ENCODE assay signal across 11 mouse cellular contexts in genomic region chr13:34726477-34726805, GRCm38 (mm10). TPM values are rescaled to one million over a fixed set of nuclear protein-coding genes. Genes with fewer than 3 reads are reported as not detected.
DNase-seq lines count a peak whose midpoint lies in the region; ATAC-seq and TF ChIP-seq lines count a peak whose summit lies in the region.
"Had no signal": no experiment of that assay in that cellular context is flagged by ENCODE, and none has a peak within 500 bp of the region (broad histone marks: within the 10 kb centered on the region; RNA-seq: fewer than 3 reads in every experiment).

No protein-coding gene starts in this region.

- peak overlapping the region; percentile 4; the same call in 1 of the 2 replicates for H3K4me3 ChIP-seq in kidney, adult 2 months (ENCODE audit: insufficient read depth, low read depth, low read length)
- peak overlapping the region; percentile 1; the same call in 1 of the 2 replicates for H3K4me3 ChIP-seq in bone marrow macrophage, adult 2 months (ENCODE audit: insufficient read depth, low read length)
- H3K4me3 ChIP-seq in embryonic facial prominence, embryonic 15.5 days (replicated peaks) = peak overlapping the region; percentile 28
- H3K4me3 ChIP-seq in liver, postnatal 0 days (ENCODE audit: low read depth, low read length) = no peak overlapping the region
- H3K4me3 ChIP-seq: forebrain, embryonic 12.5 days; liver, embryonic 15.5 days had no signal

- H3K27ac ChIP-seq in kidney, adult 2 months (ENCODE audit: insufficient read depth, low read depth, low read length) = 0 out of 2 replicates have a peak overlapping the region, but pooled peaks have one; percentile 0
- H3K27ac ChIP-seq in bone marrow macrophage, adult 2 months (ENCODE audit: insufficient read depth, low read depth, low read length) = no peak overlapping the region
- peak overlapping the region; percentile 65 for H3K27ac ChIP-seq in embryonic facial prominence, embryonic 15.5 days (replicated peaks)
- peak overlapping the region; percentile 79; the same call in 1 of the 2 replicates for H3K27ac ChIP-seq in liver, postnatal 0 days (ENCODE audit: low read depth)
- H3K27ac ChIP-seq: forebrain, embryonic 12.5 days; liver, embryonic 15.5 days had no signal

- no peak for DNase-seq in kidney, adult 2 months
- no peak for DNase-seq in kidney, adult 9 months
- DNase-seq in liver, postnatal 0 days = no peak
- no peak for DNase-seq in cerebellum, postnatal 10 days
- DNase-seq in urinary bladder, postnatal 36 days (ENCODE audit: low spot score in 2 of 2) = no peak

- ATAC-seq in embryonic facial prominence, embryonic 15.5 days (ENCODE audit: insufficient number of reproducible peaks, low FRiP score, low TSS enrichment, low read depth) = 0 out of 2 replicates have a peak, but pooled peaks have one; percentile 2
- ATAC-seq in liver, postnatal 0 days = no peak
- no peak for ATAC-seq in CD4-positive, CD25-positive, alpha-beta regulatory T cell, adult 4 months

- H3K4me1 ChIP-seq in kidney, adult 2 months (ENCODE audit: control insufficient read depth, insufficient read depth, low read length) = peaks cover 14% of the 10 kb centered on the region
- H3K4me1 ChIP-seq in bone marrow macrophage, adult 2 months (ENCODE audit: control insufficient read depth, insufficient read depth, low read length) = no peaks in the 10 kb centered on the region
- H3K4me1 ChIP-seq in embryonic facial prominence, embryonic 15.5 days = peaks cover 25% of the 10 kb centered on the region
- peaks cover 7% of the 10 kb centered on the region; the same call in 1 of the 2 replicates for H3K4me1 ChIP-seq in liver, postnatal 0 days (ENCODE audit: insufficient read depth)
- H3K4me1 ChIP-seq: forebrain, embryonic 12.5 days had no signal

- peak overlapping the region; percentile 54 for H3K4me2 ChIP-seq in embryonic facial prominence, embryonic 15.5 days (replicated peaks)
- H3K4me2 ChIP-seq in liver, postnatal 0 days (ENCODE audit: low read depth, low read length) = peak overlapping the region; percentile 10
- H3K4me2 ChIP-seq: forebrain, embryonic 12.5 days; liver, embryonic 15.5 days had no signal

- no peak for TF ChIP-seq POLR2A in kidney, adult 2 months (IDR thresholded peaks at IDR 0.05; ENCODE audit: low read depth, low read length)
- TF ChIP-seq POLR2A in bone marrow macrophage, adult 2 months (IDR thresholded peaks at IDR 0.05; ENCODE audit: borderline replicate concordance, low read depth, low read length) = no peak

- no peaks in the 10 kb centered on the region for H3K9me3 ChIP-seq in embryonic facial prominence, embryonic 15.5 days (replicated peaks)
- 0 out of 2 replicates have a peak, but pooled peaks cover 2% of the 10 kb centered on the region for H3K9me3 ChIP-seq in liver, postnatal 0 days (ENCODE audit: low read length)
- H3K9me3 ChIP-seq: forebrain, embryonic 12.5 days; G1E; liver, embryonic 15.5 days had no signal

- TF ChIP-seq CTCF in kidney, adult 2 months (conservative IDR thresholded peaks at IDR 0.05; ENCODE audit: insufficient read depth, insufficient read length, low read depth, low read length) = no peak
- no peak for TF ChIP-seq CTCF in bone marrow macrophage, adult 2 months (IDR thresholded peaks at IDR 0.05; ENCODE audit: low read depth, low read length)
- no peak for TF ChIP-seq CTCF in liver, postnatal 0 days (IDR thresholded peaks at IDR 0.05; ENCODE audit: low read depth)

- H3K36me3 ChIP-seq in kidney, adult 2 months (ENCODE audit: control insufficient read depth, insufficient read depth, low read length) = no peaks in the 10 kb centered on the region
- no peaks in the 10 kb centered on the region for H3K36me3 ChIP-seq in embryonic facial prominence, embryonic 15.5 days
- H3K36me3 ChIP-seq in liver, postnatal 0 days (replicated peaks; ENCODE audit: insufficient read depth, low read length) = no peaks in the 10 kb centered on the region
- H3K36me3 ChIP-seq: forebrain, embryonic 12.5 days; G1E; liver, embryonic 15.5 days had no signal

- no peak for TF ChIP-seq EP300 in liver, postnatal 0 days (IDR thresholded peaks at IDR 0.05; ENCODE audit: low read depth)

- H3K9ac ChIP-seq in embryonic facial prominence, embryonic 15.5 days = 0 out of 2 replicates have a peak overlapping the region, but pooled peaks have one; percentile 18
- H3K9ac ChIP-seq in liver, postnatal 0 days (replicated peaks) = no peak overlapping the region
- H3K9ac ChIP-seq: forebrain, embryonic 12.5 days; liver, embryonic 15.5 days had no signal

- H3K27me3 ChIP-seq in kidney, adult 2 months (replicated peaks; ENCODE audit: control insufficient read depth, insufficient read depth, low read length) = no peaks in the 10 kb centered on the region
- H3K27me3 ChIP-seq in embryonic facial prominence, embryonic 15.5 days = no peaks in the 10 kb centered on the region
- H3K27me3 ChIP-seq in liver, postnatal 0 days (ENCODE audit: insufficient read depth, low read length) = no peaks in the 10 kb centered on the region
- H3K27me3 ChIP-seq: forebrain, embryonic 12.5 days; liver, embryonic 15.5 days had no signal

- 22% methylated on average over 8 of the region's 8 CpGs for WGBS in kidney, adult 2 months
- WGBS in embryonic facial prominence, embryonic 15.5 days = 23% methylated on average over 8 of the region's 8 CpGs
- WGBS in liver, postnatal 0 days (ENCODE audit: insufficient replicate concordance) = 39% methylated on average over 8 of the region's 8 CpGs

RNA-seq across cellular contexts. Expression of gene Fam50b, which starts 8.2 kb away (rescaled TPM):
- 0.09 TPM in 1 of 2 replicates, not detected in the other for polyA plus RNA-seq in kidney, adult 2 months (2012; rRNA removed)
- not detected in 2 replicates for polyA plus RNA-seq in bone marrow macrophage, adult 2 months (2012; ENCODE audit: insufficient read depth, insufficient read length, missing spikeins)
- 0.22 and 0.52 TPM in 2 replicates for polyA plus RNA-seq in embryonic facial prominence, embryonic 15.5 days (2015; fragmentation: Nextera tagmentation; extraction: Ambion mirVana)
- 0.08 and 0.12 TPM in 2 replicates for polyA plus RNA-seq in liver, postnatal 0 days (2015; fragmentation: Nextera tagmentation; extraction: Ambion mirVana)
- not detected for polyA plus RNA-seq in CD4-positive, CD25-positive, alpha-beta regulatory T cell, adult 4 months (2017; shearing (Covaris generic))
- polyA plus RNA-seq: forebrain, embryonic 12.5 days; G1E had no signal
